Mouse (Mus musculus) kidney, adult 2 months (tissue): Measurements from ENCODE around the gene Cradd.

Experiments
- CTCF ChIP-seq: fragments of 200-500 bp; conservative IDR thresholded peaks from 2 replicates; pipeline ENCODE4 v1.5.1; 2011; ENCODE audit warnings: low read depth, mild to moderate bottlenecking, control low read depth, low read length, moderate library complexity, mixed read lengths; ENCODE audit not compliant: insufficient read depth, insufficient read length
- POLR2A ChIP-seq: fragments of 200-500 bp; IDR thresholded peaks from one replicate; pipeline ENCODE4 v1.6.1; 2011; ENCODE audit warnings: low read depth, low read length, control low read depth

DNA sequence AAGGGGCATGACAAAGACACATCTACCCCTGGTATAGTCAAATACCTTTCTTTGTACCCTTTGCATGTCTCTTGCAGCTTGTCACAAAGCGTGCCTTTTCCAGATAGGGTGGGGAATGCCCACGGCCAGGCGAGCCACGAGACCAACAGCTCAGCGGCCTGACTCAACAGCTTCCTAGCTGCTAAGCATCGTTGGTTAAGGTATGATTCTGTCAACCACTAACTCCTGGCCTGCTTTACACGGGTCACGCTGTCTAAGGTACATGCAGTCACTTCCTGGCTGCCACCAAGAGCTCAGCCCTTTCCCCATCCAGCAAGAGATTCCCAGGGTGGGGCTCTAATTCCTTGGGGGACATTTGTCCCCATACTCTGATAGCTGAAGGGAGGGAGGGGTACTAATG is 110.6 kb downstream of the Cradd start:
- TF ChIP-seq POLR2A (no peak), CTCF (no peak)
